Mouse (Mus musculus) common myeloid progenitor, adult 5-6 weeks (primary cell): ENCODE results near the gene Arid3b. TPM values are rescaled to one million over a fixed set of nuclear protein-coding genes. Genes with fewer than 3 reads are reported as not detected.
A peak's percentile ranks its signal among the peaks of the same experiment; 100 is the strongest.
"Not testable (repeated sequence)": the region's sequence is repeated elsewhere in the genome, so short reads cannot be mapped to it uniquely, and the experiment has no call there.

ENCODE experiments used
- ATAC-seq: replicated peaks from 2 replicates; pipeline ENCODE4 v1.8.0; 2016; ENCODE audit warnings: low read depth, mild to moderate bottlenecking, moderate TSS enrichment, inconsistent platforms; ENCODE audit not compliant: poor library complexity, severe bottlenecking
- total RNA-seq: library from RNA; stranded (forward); fragments of 200-1000, 187-1606 nt; gene quantifications from 2 replicates; pipeline ENCODE4 v1.2.3, GENCODE M21; 2017

Arid3b gene
- 1.9 and 2.2 TPM in 2 replicates for total RNA-seq

GRCm38 (mm10) chr9:57836581-57837170 lies at the start of gene Arid3b:
Gene Arid3b (minus strand): TSS chr9:57836793.
- peak; percentile 99 for ATAC-seq

GRCm38 (mm10) chr9:57883413-57883812 lies 46.8 kb upstream of the Arid3b start:
- no peak for ATAC-seq

GRCm38 (mm10) chr9:57881781-57882180 lies 45.2 kb upstream of the Arid3b start:
- not testable (repeated sequence) for ATAC-seq

GRCm38 (mm10) chr9:57880278-57880677 lies 43.7 kb upstream of the Arid3b start:
- no peak for ATAC-seq

GRCm38 (mm10) chr9:57879213-57879612 lies 42.6 kb upstream of the Arid3b start:
- 0 out of 2 replicates have a peak, but pooled peaks have one; percentile 15 for ATAC-seq

GRCm38 (mm10) chr9:57874994-57875393 lies 38.4 kb upstream of the Arid3b start:
- no peak for ATAC-seq

GRCm38 (mm10) chr9:57874134-57874533 lies 37.5 kb upstream of the Arid3b start:
- 0 out of 2 replicates have a peak, but pooled peaks have one; percentile 25 for ATAC-seq

- no peak for ATAC-seq
These were observed 33.8 kb upstream of the Arid3b start for GRCm38 (mm10) chr9:57870273-57870816.

- no peak for ATAC-seq
These were observed 32.2 kb upstream of the Arid3b start for GRCm38 (mm10) chr9:57868767-57869166.

- no peak for ATAC-seq
These were observed 31.3 kb upstream of the Arid3b start for GRCm38 (mm10) chr9:57867880-57868279.

GRCm38 (mm10) chr9:57867236-57867635 lies 30.6 kb upstream of the Arid3b start:
- ATAC-seq, result no peak

- no peak for ATAC-seq
These were observed 29.9 kb upstream of the Arid3b start for GRCm38 (mm10) chr9:57866530-57866929.

- no peak for ATAC-seq
These were observed 27.7 kb upstream of the Arid3b start for GRCm38 (mm10) chr9:57864336-57864735.

GRCm38 (mm10) chr9:57861951-57862471 lies 25.4 kb upstream of the Arid3b start:
- peak; percentile 90 for ATAC-seq

- ATAC-seq, result no peak
These were observed 19.9 kb upstream of the Arid3b start for GRCm38 (mm10) chr9:57856456-57856855.

GRCm38 (mm10) chr9:57854280-57854679 lies 17.7 kb upstream of the Arid3b start:
- ATAC-seq, result peak; percentile 81

- no peak for ATAC-seq
These were observed 2.4 kb upstream of the Arid3b start for GRCm38 (mm10) chr9:57839032-57839431.

GRCm38 (mm10) chr9:57835841-57836514 lies 615 bp downstream of the Arid3b start:
- ATAC-seq, result no peak

- ATAC-seq, result no peak
These were observed 1.8 kb downstream of the Arid3b start for GRCm38 (mm10) chr9:57834629-57835417.

- no peak for ATAC-seq
These were observed 2.7 kb downstream of the Arid3b start for GRCm38 (mm10) chr9:57833762-57834471.
